Mouse (Mus musculus) cortical plate, adult 2 months (tissue): ENCODE results near the gene Tnfsf12.

Experiments used
- CTCF ChIP-seq: fragments of 200-500 bp; IDR thresholded peaks from 2 replicates; pipeline ENCODE4 v1.5.1; 2011; ENCODE audit warnings: mild to moderate bottlenecking, control low read depth, low read length; ENCODE audit not compliant: insufficient read depth; ENCODE audit errors: extremely low read depth
- POLR2A ChIP-seq: fragments of 200-500 bp; IDR thresholded peaks from 2 replicates; pipeline ENCODE4 v1.6.1; 2011; ENCODE audit warnings: mild to moderate bottlenecking, low read length, control low read depth; ENCODE audit not compliant: insufficient read depth; ENCODE audit errors: extremely low read depth

DNA sequence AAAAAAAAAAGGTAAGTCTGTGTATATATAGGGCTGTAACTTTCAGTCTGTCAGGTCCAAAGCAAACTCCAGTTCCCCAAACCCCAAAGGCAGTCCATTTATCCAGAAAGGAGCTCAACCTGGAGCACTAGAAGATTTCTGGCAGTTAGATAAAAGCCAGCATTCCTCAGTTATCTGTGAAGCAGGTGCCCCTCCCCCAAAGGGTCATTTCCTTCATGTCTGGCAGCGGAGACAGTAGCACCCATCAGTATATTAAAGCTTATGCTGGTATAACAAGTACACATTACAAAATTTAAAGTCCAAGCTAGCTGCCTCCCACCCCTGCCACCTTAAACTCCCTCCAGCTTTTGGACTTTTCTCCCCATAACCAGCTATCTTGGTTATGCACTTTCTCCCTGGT lies 3.9 kb upstream of the Tnfsf12 start:
- TF ChIP-seq CTCF (no peak), POLR2A (no peak)
